Mouse (Mus musculus) kidney, adult 2 months (tissue): ENCODE data around the gene Gng12. TPM values are rescaled to one million over a fixed set of nuclear protein-coding genes. Genes with fewer than 3 reads are reported as not detected.

Experiments used
- DNase-seq: peaks from one replicate; pipeline ENCODE4 v3.0.0; 2021
- H3K27ac ChIP-seq: fragments of 200-500 bp; 2 replicates; pipeline ENCODE4 v1.5.1; 2012; ENCODE audit warnings: low read depth, low read length, control low read depth, inconsistent platforms; ENCODE audit not compliant: insufficient read depth
- H3K27me3 ChIP-seq: fragments of 200-500 bp; replicated peaks from 2 replicates; pipeline ENCODE4 v1.6.1; 2012; ENCODE audit warnings: mild to moderate bottlenecking, moderate library complexity, low read length, inconsistent platforms; ENCODE audit not compliant: control insufficient read depth, insufficient read depth
- H3K36me3 ChIP-seq: fragments of 200-500 bp; 2 replicates; pipeline ENCODE4 v1.6.1; 2012; ENCODE audit warnings: mild to moderate bottlenecking, moderate library complexity, low read length, inconsistent platforms; ENCODE audit not compliant: control insufficient read depth, insufficient read depth
- H3K4me1 ChIP-seq: fragments of 200-500 bp; 2 replicates; pipeline ENCODE4 v1.6.1; 2011; ENCODE audit warnings: low read length; ENCODE audit not compliant: control insufficient read depth, insufficient read depth
- H3K4me3 ChIP-seq: fragments of 200-500 bp; 2 replicates; pipeline ENCODE4 v1.5.1; 2011; ENCODE audit warnings: mild to moderate bottlenecking, low read depth, low read length, control low read depth; ENCODE audit not compliant: insufficient read depth
- CTCF ChIP-seq: fragments of 200-500 bp; conservative IDR thresholded peaks from 2 replicates; pipeline ENCODE4 v1.5.1; 2011; ENCODE audit warnings: low read depth, mild to moderate bottlenecking, control low read depth, low read length, moderate library complexity, mixed read lengths; ENCODE audit not compliant: insufficient read depth, insufficient read length
- POLR2A ChIP-seq: fragments of 200-500 bp; IDR thresholded peaks from one replicate; pipeline ENCODE4 v1.6.1; 2011; ENCODE audit warnings: low read depth, low read length, control low read depth
- WGBS: fragments of 180-500 bp; shearing (Covaris S2); methylation state at CpG from one replicate; pipeline ENCODE4 v1.1.7; 2018; 5-methylcytosine and 5-hydroxymethylcytosine counted together
- polyA plus RNA-seq: library from polyadenylated mRNA; depleted of rRNA; stranded (reverse); fragments of >200 nt; gene quantifications from 2 replicates; pipeline ENCODE4 v1.2.3, GENCODE M21; 2012

Gene Gng12
- polyA plus RNA-seq, 1 experiment = 102 TPM

GRCm38 (mm10) chr6:66932206-66932819, 36.1 kb downstream of the Gng12 start:
- Histone ChIP-seq H3K27ac (peak overlapping the region; percentile 42; the same call in 1 of the 2 replicates), H3K27me3 (no peaks in the 10 kb centered on the region), H3K4me1 (peaks cover 29% of the 10 kb centered on the region), H3K4me3 (no peak overlapping the region), H3K36me3 (no peaks in the 10 kb centered on the region)
- TF ChIP-seq CTCF = no peak
- no peak for TF ChIP-seq POLR2A
- peak; percentile 25 for DNase-seq
- 75% methylated on average over 4 of the region's 4 CpGs for WGBS

GRCm38 (mm10) chr6:66940656-66941235, 44.5 kb downstream of the Gng12 start:
- TF ChIP-seq CTCF (no peak), POLR2A (no peak)
- Histone ChIP-seq H3K27me3 (no peaks in the 10 kb centered on the region), H3K4me3 (no peak overlapping the region), H3K4me1 (peaks cover 29% of the 10 kb centered on the region), H3K27ac (no peak overlapping the region), H3K36me3 (no peaks in the 10 kb centered on the region)
- WGBS = 53% methylated on average over 7 of the region's 7 CpGs
- DNase-seq = peak; percentile 22

- H3K4me3 ChIP-seq = no peak overlapping the region
Measured at GRCm38 (mm10) chr6:66941792-66942191, 45.6 kb downstream of the Gng12 start.

GRCm38 (mm10) chr6:66942826-66943225, 46.6 kb downstream of the Gng12 start:
- H3K27ac ChIP-seq = no peak overlapping the region
- H3K27me3 ChIP-seq = no peaks in the 10 kb centered on the region; the same call in 1 of the 2 replicates
- no peak for DNase-seq
- WGBS = 68% methylated on average over 4 of the region's 4 CpGs
- H3K4me3 ChIP-seq = no peak overlapping the region
- TF ChIP-seq POLR2A = no peak
- TF ChIP-seq CTCF = no peak
- H3K36me3 ChIP-seq = no peaks in the 10 kb centered on the region
- H3K4me1 ChIP-seq = peaks cover 31% of the 10 kb centered on the region

More at GRCm38 (mm10) chr6:66941792-66942191, 45.6 kb downstream of the Gng12 start:
- Histone ChIP-seq H3K36me3 (no peaks in the 10 kb centered on the region), H3K27me3 (no peaks in the 10 kb centered on the region), H3K27ac (no peak overlapping the region), H3K4me1 (peaks cover 29% of the 10 kb centered on the region)
- 49% methylated on average over 6 of the region's 6 CpGs for WGBS
- no peak for DNase-seq
- no peak for TF ChIP-seq POLR2A
- no peak for TF ChIP-seq CTCF

- no peak for TF ChIP-seq POLR2A
- TF ChIP-seq CTCF = no peak
- H3K4me1 ChIP-seq = peaks cover 31% of the 10 kb centered on the region
- 27% methylated on average over 6 of the region's 6 CpGs for WGBS
- no peak overlapping the region for H3K4me3 ChIP-seq
- DNase-seq = peak; percentile 33
- no peaks in the 10 kb centered on the region for H3K36me3 ChIP-seq
- H3K27me3 ChIP-seq = no peaks in the 10 kb centered on the region; the same call in 1 of the 2 replicates
- peak overlapping the region; percentile 42; the same call in 1 of the 2 replicates for H3K27ac ChIP-seq
Measured at GRCm38 (mm10) chr6:66943367-66944189, 47.4 kb downstream of the Gng12 start.

GRCm38 (mm10) chr6:66944190-66945003, 48.2 kb downstream of the Gng12 start:
- H3K36me3 ChIP-seq = no peaks in the 10 kb centered on the region
- TF ChIP-seq POLR2A (no peak), CTCF (no peak)
- H3K27me3 ChIP-seq = no peaks in the 10 kb centered on the region; the same call in 1 of the 2 replicates
- H3K4me3 ChIP-seq = no peak overlapping the region
- peaks cover 34% of the 10 kb centered on the region for H3K4me1 ChIP-seq
- no peak for DNase-seq
- peak overlapping the region; percentile 52 for H3K27ac ChIP-seq
- WGBS = 67% methylated on average over 12 of the region's 12 CpGs

GRCm38 (mm10) chr6:66945004-66945356, 48.8 kb downstream of the Gng12 start:
- Histone ChIP-seq H3K36me3 (no peaks in the 10 kb centered on the region), H3K27me3 (no peaks in the 10 kb centered on the region; the same call in 1 of the 2 replicates), H3K27ac (peak overlapping the region; percentile 52), H3K4me1 (peaks cover 37% of the 10 kb centered on the region), H3K4me3 (no peak overlapping the region)
- no peak for DNase-seq
- 53% methylated on average over 5 of the region's 5 CpGs for WGBS
- TF ChIP-seq CTCF (no peak), POLR2A (no peak)
